Mouse (Mus musculus): ENCODE measurements around the gene Pcgf5.

The Pcgf5 gene

GRCm38 (mm10) chr19:36378511-36379232 lies 30.6 kb downstream of the Pcgf5 start:
- in situ Hi-C loops (cut with MboI; ENCODE audit: low pct_unique_long_range_greater_than_20kb in 1 of 2, low sequenced_read_pairs in 2 of 2, unreplicated experiment in 1 of 2), result no loop called here

- in situ Hi-C loops (cut with MboI; ENCODE audit: low pct_unique_long_range_greater_than_20kb in 1 of 2, low sequenced_read_pairs in 2 of 2, unreplicated experiment in 1 of 2), result no loop called here
These were observed 34.8 kb downstream of the Pcgf5 start for GRCm38 (mm10) chr19:36382901-36383300.

- in situ Hi-C loops (cut with MboI; ENCODE audit: low pct_unique_long_range_greater_than_20kb in 1 of 2, low sequenced_read_pairs in 2 of 2, unreplicated experiment in 1 of 2), result no loop called here
These were observed 35.9 kb downstream of the Pcgf5 start for GRCm38 (mm10) chr19:36383977-36384376.

GRCm38 (mm10) chr19:36384426-36384825 lies 36.3 kb downstream of the Pcgf5 start:
- in situ Hi-C loops (cut with MboI; ENCODE audit: low pct_unique_long_range_greater_than_20kb in 1 of 2, low sequenced_read_pairs in 2 of 2, unreplicated experiment in 1 of 2), result no loop called here

GRCm38 (mm10) chr19:36388502-36388901 lies 40.4 kb downstream of the Pcgf5 start:
- in situ Hi-C loops (cut with MboI; ENCODE audit: low pct_unique_long_range_greater_than_20kb in 1 of 2, low sequenced_read_pairs in 2 of 2, unreplicated experiment in 1 of 2), result no loop called here

- in situ Hi-C loops (cut with MboI; ENCODE audit: low pct_unique_long_range_greater_than_20kb in 1 of 2, low sequenced_read_pairs in 2 of 2, unreplicated experiment in 1 of 2), result no loop called here
These were observed 42.6 kb downstream of the Pcgf5 start for GRCm38 (mm10) chr19:36390714-36391113.

- in situ Hi-C loops (cut with MboI; ENCODE audit: low pct_unique_long_range_greater_than_20kb in 1 of 2, low sequenced_read_pairs in 2 of 2, unreplicated experiment in 1 of 2), result no loop called here
These were observed 50.4 kb downstream of the Pcgf5 start for GRCm38 (mm10) chr19:36398500-36398899.

GRCm38 (mm10) chr19:36408352-36409100 lies 60.4 kb downstream of the Pcgf5 start:
- in situ Hi-C loops (cut with MboI; ENCODE audit: low pct_unique_long_range_greater_than_20kb in 1 of 2, low sequenced_read_pairs in 2 of 2, unreplicated experiment in 1 of 2), result no loop called here

- in situ Hi-C loops (cut with MboI; ENCODE audit: low pct_unique_long_range_greater_than_20kb in 1 of 2, low sequenced_read_pairs in 2 of 2, unreplicated experiment in 1 of 2), result no loop called here
These were observed 61.3 kb downstream of the Pcgf5 start for GRCm38 (mm10) chr19:36409280-36409860.

GRCm38 (mm10) chr19:36409861-36410392 lies 61.8 kb downstream of the Pcgf5 start:
- in situ Hi-C loops (cut with MboI; ENCODE audit: low pct_unique_long_range_greater_than_20kb in 1 of 2, low sequenced_read_pairs in 2 of 2, unreplicated experiment in 1 of 2), result no loop called here

GRCm38 (mm10) chr19:36419885-36420284 lies 71.8 kb downstream of the Pcgf5 start:
- in situ Hi-C loops (cut with MboI; ENCODE audit: low pct_unique_long_range_greater_than_20kb in 1 of 2, low sequenced_read_pairs in 2 of 2, unreplicated experiment in 1 of 2), result no loop called here

- in situ Hi-C loops (cut with MboI; ENCODE audit: low pct_unique_long_range_greater_than_20kb in 1 of 2, low sequenced_read_pairs in 2 of 2, unreplicated experiment in 1 of 2), result loop anchor here (25.0 kb wide), 2 partner anchors 240 to 315 kb away; partner anchors contain the start of gene Ankrd1 (in 2 of the 2)
These were observed 79.2 kb downstream of the Pcgf5 start for GRCm38 (mm10) chr19:36427195-36427876.

- in situ Hi-C loops (cut with MboI; ENCODE audit: low pct_unique_long_range_greater_than_20kb in 1 of 2, low sequenced_read_pairs in 2 of 2, unreplicated experiment in 1 of 2), result loop anchor here (25.0 kb wide), 2 partner anchors 241 to 316 kb away; partner anchors contain the start of gene Ankrd1 (in 2 of the 2)
These were observed 80.0 kb downstream of the Pcgf5 start for GRCm38 (mm10) chr19:36428116-36428515.

GRCm38 (mm10) chr19:36429354-36429753 lies 81.2 kb downstream of the Pcgf5 start:
- in situ Hi-C loops (cut with MboI; ENCODE audit: low pct_unique_long_range_greater_than_20kb in 1 of 2, low sequenced_read_pairs in 2 of 2, unreplicated experiment in 1 of 2), result loop anchor here (25.0 kb wide), 2 partner anchors 242 to 317 kb away; partner anchors contain the start of gene Ankrd1 (in 2 of the 2)

GRCm38 (mm10) chr19:36433161-36433560 lies 85.1 kb downstream of the Pcgf5 start:
- in situ Hi-C loops (cut with MboI; ENCODE audit: low pct_unique_long_range_greater_than_20kb in 1 of 2, low sequenced_read_pairs in 2 of 2, unreplicated experiment in 1 of 2), result loop anchor here (25.0 kb wide), 2 partner anchors 246 to 321 kb away; partner anchors contain the start of gene Ankrd1 (in 2 of the 2)

- in situ Hi-C loops (cut with MboI; ENCODE audit: low pct_unique_long_range_greater_than_20kb in 1 of 2, low sequenced_read_pairs in 2 of 2, unreplicated experiment in 1 of 2), result loop anchor here (5.0 to 25.0 kb wide), 3 partner anchors 253 to 328 kb away; partner anchors contain the start of gene Ankrd1 (in 2 of the 2)
These were observed 92.0 kb downstream of the Pcgf5 start for GRCm38 (mm10) chr19:36439894-36440714.

- in situ Hi-C loops (cut with MboI; ENCODE audit: low pct_unique_long_range_greater_than_20kb in 1 of 2, low sequenced_read_pairs in 2 of 2, unreplicated experiment in 1 of 2), result no loop called here
These were observed 103.0 kb downstream of the Pcgf5 start for GRCm38 (mm10) chr19:36450997-36451608.
